Mouse (Mus musculus) megakaryocyte progenitor cell, adult 5-6 weeks (primary cell): ENCODE results near the gene Adam26b. TPM values are rescaled to one million over a fixed set of nuclear protein-coding genes. Genes with fewer than 3 reads are reported as not detected.
"Not testable (repeated sequence)": the region's sequence is repeated elsewhere in the genome, so short reads cannot be mapped to it uniquely, and the experiment has no call there.

Experiments
- ATAC-seq: replicated peaks from 2 replicates; pipeline ENCODE4 v1.8.0; 2016; ENCODE audit warnings: mild to moderate bottlenecking, moderate TSS enrichment, inconsistent platforms; ENCODE audit not compliant: poor library complexity
- total RNA-seq, 2 experiments: library from RNA; stranded (forward) in 1 of 2; stranded (reverse) in 1 of 2; fragments of 157-497, 149-512 nt in 1 of 2; fragments of 200-1000 nt in 1 of 2; gene quantifications; 2 replicates each; pipeline versions ENCODE4 v1.2.3 to v1.2.4; 2015 to 2017

Adam26b gene
- total RNA-seq (2015): not detected in 2 replicates
- total RNA-seq (2017): not detected in 2 replicates

DNA sequence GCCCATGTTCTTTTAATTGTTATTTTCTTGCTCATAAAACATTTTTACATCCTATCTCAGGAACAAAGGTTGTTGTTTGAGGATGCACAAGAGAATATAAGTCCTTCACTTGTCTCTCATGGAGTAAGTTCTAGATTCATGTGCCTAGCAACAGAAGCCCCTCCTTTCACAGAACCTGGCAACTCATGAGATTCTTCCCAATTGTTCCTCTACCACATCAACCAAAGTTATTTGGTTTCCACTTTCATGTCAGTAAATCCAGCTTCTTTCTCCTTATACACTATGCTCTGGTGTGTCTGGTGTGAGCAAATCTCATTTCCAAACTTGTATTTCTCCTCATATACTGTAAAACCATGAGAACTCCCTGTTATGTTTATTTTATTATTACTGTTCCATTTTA is at the start of gene Adam26b:
TSS of gene Adam26b (minus strand) at position 101 of the 400 bp plus-strand sequence.
- not testable (repeated sequence) for ATAC-seq

DNA sequence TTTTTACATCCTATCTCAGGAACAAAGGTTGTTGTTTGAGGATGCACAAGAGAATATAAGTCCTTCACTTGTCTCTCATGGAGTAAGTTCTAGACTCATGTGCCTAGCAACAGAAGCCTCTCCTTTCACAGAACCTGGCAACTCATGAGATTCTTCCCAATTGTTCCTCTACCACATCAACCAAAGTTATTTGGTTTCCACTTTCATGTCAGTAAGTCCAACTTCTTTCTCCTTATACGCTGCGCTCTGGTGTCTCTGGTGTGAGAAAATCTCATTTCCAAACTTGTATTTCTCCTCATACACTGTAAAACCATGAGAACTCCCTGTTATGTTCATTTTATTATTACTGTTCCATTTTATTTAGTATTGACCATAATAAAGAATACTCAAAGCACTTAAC is 48.7 kb upstream of the Adam26b start, which contains the start of gene Adam26a:
TSS of gene Adam26a (minus strand) at position 101 of the 400 bp plus-strand sequence.
- not testable (repeated sequence) for ATAC-seq

Other genes starting within 250 kb of the Adam26b start
- gene Zfp42, start 221.1 kb downstream of the Adam26b start, total RNA-seq (2015): not detected in 2 replicates
- gene Zfp42, start 221.1 kb downstream of the Adam26b start, total RNA-seq (2017): not detected in 2 replicates
- gene Adam26a, start 48.6 kb upstream of the Adam26b start, total RNA-seq (2015): not detected in 2 replicates
- not detected in 2 replicates for gene Adam26a, start 48.6 kb upstream of the Adam26b start, total RNA-seq (2017)
- not detected in 2 replicates for gene Gm5346, start 99.2 kb upstream of the Adam26b start, total RNA-seq (2015)
- not detected in 2 replicates for gene Gm5346, start 99.2 kb upstream of the Adam26b start, total RNA-seq (2017)
- gene Adam34, start 181.9 kb upstream of the Adam26b start, total RNA-seq (2015): not detected in 2 replicates
- not detected in 2 replicates for gene Adam34, start 181.9 kb upstream of the Adam26b start, total RNA-seq (2017)